Mouse (Mus musculus) erythroblast, embryonic 14.5 days (primary cell): ENCODE results near the gene Atp13a4.

ENCODE experiments used
- GATA1 ChIP-seq: IDR thresholded peaks from 2 replicates; pipeline ENCODE4 v1.6.1; 2012; ENCODE audit warnings: low read length, inconsistent platforms, mixed read lengths
- TAL1 ChIP-seq: IDR thresholded peaks from 3 replicates; pipeline ENCODE4 v1.6.1; 2012; ENCODE audit warnings: low read length, inconsistent platforms, mixed read lengths

DNA sequence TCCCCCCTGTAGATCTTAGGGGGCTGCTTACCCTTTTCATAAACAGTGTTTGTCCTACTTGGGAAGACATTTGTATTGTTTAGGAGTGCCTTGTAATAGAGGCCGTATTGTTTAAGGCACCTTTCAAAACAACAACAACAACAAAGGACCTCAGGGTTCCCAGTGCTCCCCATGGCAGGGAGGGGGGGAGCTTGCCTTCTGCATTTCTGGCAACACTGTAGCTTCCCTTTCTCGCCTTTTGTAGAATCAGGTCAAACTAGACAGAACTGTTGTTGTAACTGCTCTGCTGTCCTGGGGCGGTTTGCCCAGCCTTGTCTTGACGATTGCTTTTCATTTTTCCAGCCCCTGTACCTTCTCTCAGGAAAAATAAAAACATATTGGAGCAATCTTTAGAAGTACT lies 40.0 kb downstream of the Atp13a4 start:
- TF ChIP-seq GATA1 (no peak), TAL1 (no peak)
